Mouse (Mus musculus): ENCODE data around the gene Mrs2.

GRCm38 (mm10) chr13:24955500-24955899, 64.7 kb downstream of the Mrs2 start:
- TF ChIP-seq CTCF (conservative IDR thresholded peaks at IDR 0.05; ENCODE audit: insufficient read depth, insufficient read length, low read depth, low read length): no peak
- no peak for TF ChIP-seq POLR2A (IDR thresholded peaks at IDR 0.05; ENCODE audit: low read depth, low read length)
